Mouse (Mus musculus) intestine, embryonic 15.5 days (tissue): ENCODE measurements around the gene Prdx6. TPM values are rescaled to one million over a fixed set of nuclear protein-coding genes. Genes with fewer than 3 reads are reported as not detected.

Experiments
- ATAC-seq: fragments of 200-750 bp; cut with Nextera tagmentation; 2 replicates; pipeline ENCODE4 v1.8.0; 2017; ENCODE audit warnings: moderate TSS enrichment, moderate library complexity
- H3K27ac ChIP-seq: fragments of 300-500 bp; sonication (generic); 2 replicates; pipeline ENCODE4 v1.5.1; 2015; ENCODE audit warnings: mild to moderate bottlenecking, inconsistent platforms
- H3K27me3 ChIP-seq: fragments of 300-500 bp; sonication (generic); replicated peaks from 2 replicates; pipeline ENCODE4 v1.6.1; 2015; ENCODE audit warnings: inconsistent platforms
- H3K36me3 ChIP-seq: fragments of 300-500 bp; sonication (generic); 2 replicates; pipeline ENCODE4 v1.6.1; 2015; ENCODE audit warnings: inconsistent platforms
- H3K4me1 ChIP-seq: fragments of 300-500 bp; sonication (generic); replicated peaks from 2 replicates; pipeline ENCODE4 v1.6.1; 2015; ENCODE audit warnings: inconsistent platforms
- H3K4me2 ChIP-seq: fragments of 300-500 bp; sonication (generic); replicated peaks from 2 replicates; pipeline ENCODE4 v1.6.1; 2015; ENCODE audit warnings: mild to moderate bottlenecking, inconsistent platforms
- H3K4me3 ChIP-seq: fragments of 300-500 bp; sonication (generic); replicated peaks from 2 replicates; pipeline ENCODE4 v1.5.1; 2015; ENCODE audit warnings: inconsistent platforms
- H3K9ac ChIP-seq: fragments of 300-500 bp; sonication (generic); 2 replicates; pipeline ENCODE4 v1.6.1; 2015; ENCODE audit warnings: inconsistent platforms
- H3K9me3 ChIP-seq: fragments of 300-500 bp; sonication (generic); 2 replicates; pipeline ENCODE4 v1.6.1; 2016; ENCODE audit warnings: inconsistent platforms
- WGBS: fragments of 180-500 bp; shearing (Covaris S2); methylation state at CpG from one replicate; pipeline ENCODE4 v1.1.7; 2015; 5-methylcytosine and 5-hydroxymethylcytosine counted together
- polyA plus RNA-seq: library from polyadenylated mRNA; unstranded; fragments of >200 nt; fragmentation: Nextera tagmentation; extraction: Ambion mirVana; gene quantifications from 2 replicates; pipeline ENCODE4 v1.2.1, GENCODE M21; 2015

The Prdx6 gene
- polyA plus RNA-seq, 1 experiment from 2014 or later: 484 TPM

GRCm38 (mm10) chr1:161264961-161265360 lies 13.9 kb upstream of the Prdx6 start:
- no peak overlapping the region for H3K27ac ChIP-seq
- no peaks in the 10 kb centered on the region for H3K36me3 ChIP-seq
- ATAC-seq: no peak; the same call in 1 of the 2 replicates
- 60% methylated on average over 5 of the region's 5 CpGs for WGBS
- no peaks in the 10 kb centered on the region for H3K4me1 ChIP-seq
- H3K9me3 ChIP-seq: no peaks in the 10 kb centered on the region
- no peak overlapping the region for H3K4me2 ChIP-seq
- H3K4me3 ChIP-seq: no peak overlapping the region
- H3K27me3 ChIP-seq: no peaks in the 10 kb centered on the region
- H3K9ac ChIP-seq: no peak overlapping the region

- H3K27ac ChIP-seq: no peak overlapping the region
- no peak overlapping the region for H3K4me3 ChIP-seq
- no peaks in the 10 kb centered on the region for H3K9me3 ChIP-seq
- no peak overlapping the region for H3K4me2 ChIP-seq
- WGBS: 84% methylated on average over 8 of the region's 8 CpGs
- H3K27me3 ChIP-seq: no peaks in the 10 kb centered on the region
- no peaks in the 10 kb centered on the region for H3K4me1 ChIP-seq
- no peak for ATAC-seq
- H3K36me3 ChIP-seq: no peaks in the 10 kb centered on the region
- no peak overlapping the region for H3K9ac ChIP-seq
Measured at GRCm38 (mm10) chr1:161263584-161263983, 12.6 kb upstream of the Prdx6 start.

GRCm38 (mm10) chr1:161262542-161262941 lies 11.5 kb upstream of the Prdx6 start:
- Histone ChIP-seq H3K4me1 (no peaks in the 10 kb centered on the region), H3K9me3 (no peaks in the 10 kb centered on the region), H3K9ac (no peak overlapping the region), H3K4me3 (no peak overlapping the region), H3K27ac (no peak overlapping the region), H3K4me2 (no peak overlapping the region), H3K27me3 (no peaks in the 10 kb centered on the region), H3K36me3 (no peaks in the 10 kb centered on the region)
- 68% methylated on average over 2 of the region's 2 CpGs for WGBS
- peak; percentile 90 for ATAC-seq

GRCm38 (mm10) chr1:161260761-161261160 lies 9.7 kb upstream of the Prdx6 start:
- Histone ChIP-seq H3K4me3 (no peak overlapping the region), H3K27me3 (no peaks in the 10 kb centered on the region), H3K4me1 (no peaks in the 10 kb centered on the region), H3K9ac (no peak overlapping the region), H3K27ac (no peak overlapping the region), H3K9me3 (no peaks in the 10 kb centered on the region), H3K36me3 (no peaks in the 10 kb centered on the region), H3K4me2 (no peak overlapping the region)
- 53% methylated on average over 2 of the region's 2 CpGs for WGBS
- no peak for ATAC-seq

DNA sequence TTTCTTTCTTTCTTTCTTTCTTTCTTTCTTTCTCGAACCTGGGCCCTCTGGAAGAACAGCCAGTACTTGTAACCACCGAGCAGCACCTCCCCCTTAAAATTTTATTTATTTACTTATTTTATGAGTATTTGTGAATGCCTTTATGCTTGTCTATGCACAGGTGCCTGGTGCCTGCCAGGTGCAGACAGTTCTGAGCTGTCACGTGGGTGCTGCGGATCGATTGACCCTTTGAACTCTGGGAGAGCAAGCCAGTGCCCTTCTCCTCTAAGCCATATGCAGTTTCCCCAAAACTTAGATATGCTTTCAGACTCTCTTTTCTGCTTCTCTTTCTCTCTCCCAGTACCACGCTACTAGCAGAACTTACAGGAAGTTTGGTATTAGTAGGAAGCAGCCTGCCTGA lies 8.1 kb upstream of the Prdx6 start:
- no peaks in the 10 kb centered on the region for H3K27me3 ChIP-seq
- no peak overlapping the region for H3K27ac ChIP-seq
- 46% methylated on average over 6 of the region's 6 CpGs for WGBS
- H3K9me3 ChIP-seq: no peaks in the 10 kb centered on the region
- H3K36me3 ChIP-seq: no peaks in the 10 kb centered on the region
- ATAC-seq: peak; percentile 71
- no peaks in the 10 kb centered on the region for H3K4me1 ChIP-seq
- H3K9ac ChIP-seq: no peak overlapping the region
- H3K4me2 ChIP-seq: no peak overlapping the region
- H3K4me3 ChIP-seq: no peak overlapping the region

GRCm38 (mm10) chr1:161258331-161258730 lies 7.3 kb upstream of the Prdx6 start:
- Histone ChIP-seq H3K4me1 (no peaks in the 10 kb centered on the region), H3K9ac (no peak overlapping the region), H3K9me3 (no peaks in the 10 kb centered on the region), H3K4me2 (no peak overlapping the region), H3K36me3 (no peaks in the 10 kb centered on the region), H3K4me3 (no peak overlapping the region), H3K27me3 (no peaks in the 10 kb centered on the region), H3K27ac (no peak overlapping the region)
- WGBS: 85% methylated on average over 2 of the region's 2 CpGs
- ATAC-seq: no peak

GRCm38 (mm10) chr1:161256918-161257317 lies 5.9 kb upstream of the Prdx6 start:
- ATAC-seq: no peak
- H3K36me3 ChIP-seq: no peaks in the 10 kb centered on the region
- WGBS: 73% methylated on average over 7 of the region's 7 CpGs

GRCm38 (mm10) chr1:161254361-161254760 lies 3.3 kb upstream of the Prdx6 start:
- Histone ChIP-seq H3K4me2 (no peak overlapping the region), H3K36me3 (no peaks in the 10 kb centered on the region), H3K27me3 (no peaks in the 10 kb centered on the region), H3K27ac (no peak overlapping the region), H3K9me3 (no peaks in the 10 kb centered on the region), H3K9ac (no peak overlapping the region), H3K4me1 (0 out of 2 replicates have a peak, but pooled peaks cover 3% of the 10 kb centered on the region), H3K4me3 (no peak overlapping the region)
- no peak for ATAC-seq
- 77% methylated on average over 1 of the region's 1 CpGs for WGBS

More at GRCm38 (mm10) chr1:161256918-161257317, 5.9 kb upstream of the Prdx6 start:
- H3K4me1 ChIP-seq: no peaks in the 10 kb centered on the region
- no peak overlapping the region for H3K4me3 ChIP-seq
- H3K9ac ChIP-seq: no peak overlapping the region
- H3K9me3 ChIP-seq: no peaks in the 10 kb centered on the region
- H3K4me2 ChIP-seq: no peak overlapping the region
- H3K27ac ChIP-seq: no peak overlapping the region
- H3K27me3 ChIP-seq: no peaks in the 10 kb centered on the region

DNA sequence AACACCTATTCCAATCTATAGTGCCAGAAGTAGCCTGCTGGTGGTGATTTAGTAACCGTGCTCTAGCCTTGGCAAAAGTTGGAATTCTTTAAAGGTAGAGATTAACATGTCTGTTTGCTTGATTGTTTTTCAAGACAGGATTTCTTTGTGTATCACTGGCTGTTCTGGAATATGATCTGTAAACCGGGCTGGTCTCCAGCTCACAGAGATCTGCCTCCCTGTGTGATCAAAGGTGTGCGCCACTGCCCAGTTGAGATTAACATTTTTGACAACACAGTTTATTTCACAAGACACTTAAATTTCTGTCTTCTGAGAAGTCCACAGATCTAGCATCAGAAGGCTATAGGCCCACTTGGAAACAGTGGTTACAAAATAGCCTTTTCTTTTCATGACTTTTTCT lies 1.9 kb upstream of the Prdx6 start:
- Histone ChIP-seq H3K9ac (no peak overlapping the region), H3K4me1 (0 out of 2 replicates have a peak, but pooled peaks cover 12% of the 10 kb centered on the region), H3K27me3 (no peaks in the 10 kb centered on the region), H3K27ac (no peak overlapping the region), H3K4me3 (no peak overlapping the region), H3K36me3 (no peaks in the 10 kb centered on the region), H3K4me2 (no peak overlapping the region), H3K9me3 (no peaks in the 10 kb centered on the region)
- ATAC-seq: no peak
- 81% methylated on average over 3 of the region's 3 CpGs for WGBS

GRCm38 (mm10) chr1:161252365-161252764 lies 1.3 kb upstream of the Prdx6 start:
- Histone ChIP-seq H3K9me3 (no peaks in the 10 kb centered on the region), H3K27me3 (no peaks in the 10 kb centered on the region), H3K9ac (no peak overlapping the region), H3K4me3 (no peak overlapping the region), H3K4me2 (no peak overlapping the region), H3K27ac (no peak overlapping the region), H3K36me3 (no peaks in the 10 kb centered on the region), H3K4me1 (0 out of 2 replicates have a peak, but pooled peaks cover 15% of the 10 kb centered on the region)
- no peak for ATAC-seq
- 84% methylated on average over 9 of the region's 9 CpGs for WGBS

DNA sequence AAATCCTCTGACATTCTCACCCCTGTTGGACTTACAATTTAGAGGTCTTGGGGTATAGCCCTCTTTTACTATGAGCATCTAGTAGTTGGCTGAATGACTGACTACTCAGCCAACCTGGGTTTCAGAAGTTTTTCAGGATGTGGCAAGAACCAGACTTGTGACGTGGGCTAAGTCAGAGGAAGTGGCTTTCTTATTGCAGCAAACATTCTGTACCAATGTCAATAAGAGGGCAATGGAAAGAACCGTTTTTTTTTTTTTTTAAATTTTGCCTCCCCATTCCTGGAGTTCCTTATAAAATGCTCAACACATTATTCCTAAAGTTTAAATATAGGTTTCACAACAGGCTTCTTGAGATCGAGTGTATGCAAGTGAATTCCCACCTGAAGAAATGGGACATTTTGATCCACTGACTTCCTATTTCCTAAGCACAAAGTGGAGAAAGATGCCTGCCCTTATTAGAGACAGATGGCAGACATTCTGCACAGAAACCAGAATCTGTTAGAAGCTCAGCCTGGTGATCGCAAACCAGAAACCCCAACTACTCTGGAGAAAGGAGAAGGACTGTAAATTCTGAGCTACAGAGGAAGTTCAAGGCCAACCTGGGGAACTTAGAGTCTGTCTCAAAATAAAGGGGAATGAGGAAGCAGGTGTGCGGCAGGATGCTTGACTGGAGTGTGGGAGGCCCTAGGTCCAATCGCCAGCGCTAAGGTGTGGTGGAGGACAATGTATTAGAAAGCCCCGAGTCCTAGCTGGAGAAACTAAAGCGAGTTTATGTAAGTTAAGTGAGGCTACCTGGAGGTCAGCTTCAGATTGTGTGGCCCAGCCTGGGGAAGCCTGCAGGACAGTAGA lies 622 bp upstream of the Prdx6 start:
- Histone ChIP-seq H3K4me3 (peak overlapping the region; percentile 76), H3K27ac (no peak overlapping the region), H3K36me3 (no peaks in the 10 kb centered on the region), H3K4me1 (0 out of 2 replicates have a peak, but pooled peaks cover 15% of the 10 kb centered on the region), H3K9me3 (no peaks in the 10 kb centered on the region), H3K4me2 (peak overlapping the region; percentile 79), H3K27me3 (no peaks in the 10 kb centered on the region), H3K9ac (no peak overlapping the region)
- ATAC-seq: peak; percentile 33; the same call in 1 of the 2 replicates
- 65% methylated on average over 9 of the region's 9 CpGs for WGBS

- Histone ChIP-seq H3K4me1 (0 out of 2 replicates have a peak, but pooled peaks cover 15% of the 10 kb centered on the region), H3K27me3 (no peaks in the 10 kb centered on the region), H3K9me3 (no peaks in the 10 kb centered on the region), H3K27ac (peak overlapping the region; percentile 72), H3K36me3 (peaks cover 7% of the 10 kb centered on the region; the same call in 1 of the 2 replicates), H3K9ac (peak overlapping the region; percentile 96), H3K4me2 (peak overlapping the region; percentile 79), H3K4me3 (peak overlapping the region; percentile 76)
- WGBS: 1% methylated on average over 15 of the region's 15 CpGs
- peak; percentile 65 for ATAC-seq
Measured at GRCm38 (mm10) chr1:161250031-161250603, 902 bp downstream of the Prdx6 start.
